Mouse (Mus musculus) bone marrow, adult 2 months (tissue): ENCODE results near the gene Sfn. TPM values are rescaled to one million over a fixed set of nuclear protein-coding genes. Genes with fewer than 3 reads are reported as not detected.

Source experiments
- H3K27ac ChIP-seq: fragments of 200-500 bp; 2 replicates; pipeline ENCODE4 v1.5.1; 2012; ENCODE audit warnings: low read depth, mild to moderate bottlenecking, control low read depth, inconsistent platforms, low read length; ENCODE audit not compliant: control insufficient read depth, poor library complexity, insufficient read depth
- H3K4me1 ChIP-seq: fragments of 200-500 bp; 2 replicates; pipeline ENCODE4 v1.6.1; 2011; ENCODE audit warnings: low read length; ENCODE audit not compliant: control insufficient read depth, insufficient read depth
- H3K4me3 ChIP-seq: fragments of 200-500 bp; replicated peaks from 2 replicates; pipeline ENCODE3; 2011; ENCODE audit warnings: mild to moderate bottlenecking, low read depth, low read length, control low read depth; ENCODE audit not compliant: control insufficient read depth
- CTCF ChIP-seq: fragments of 200-500 bp; IDR thresholded peaks from 2 replicates; pipeline ENCODE4 v1.5.1; 2011; ENCODE audit warnings: low read length, control low read depth; ENCODE audit not compliant: control insufficient read depth, insufficient read depth
- POLR2A ChIP-seq: fragments of 200-500 bp; IDR thresholded peaks from 2 replicates; pipeline ENCODE4 v1.6.1; 2011; ENCODE audit warnings: low read depth, mild to moderate bottlenecking, control low read depth, low read length, borderline replicate concordance; ENCODE audit not compliant: control insufficient read depth
- WGBS: fragments of 180-500 bp; shearing (Covaris S2); methylation state at CpG from one replicate; pipeline ENCODE4 v1.1.7; 2018; 5-methylcytosine and 5-hydroxymethylcytosine counted together
- polyA plus RNA-seq: library from polyadenylated mRNA; stranded (reverse); fragments of >200 nt; gene quantifications from 2 replicates; pipeline ENCODE4 v1.2.4, GENCODE M21; 2011; ENCODE audit warnings: low replicate concordance; ENCODE audit not compliant: missing spikeins, insufficient read depth, insufficient read length

Gene Sfn
- polyA plus RNA-seq, 1 experiment, result 19.0 TPM

GRCm38 (mm10) chr4:133559846-133560245 is 42.1 kb downstream of the Sfn start:
- WGBS, result 65% methylated on average over 4 of the region's 4 CpGs

GRCm38 (mm10) chr4:133557041-133557717 is 44.8 kb downstream of the Sfn start:
- Histone ChIP-seq H3K27ac (no peak overlapping the region), H3K4me1 (no peaks in the 10 kb centered on the region; the same call in 1 of the 2 replicates), H3K4me3 (no peak overlapping the region)
- 78% methylated on average over 10 of the region's 10 CpGs for WGBS
- TF ChIP-seq CTCF, result no peak
- no peak for TF ChIP-seq POLR2A

More at GRCm38 (mm10) chr4:133559846-133560245, 42.1 kb downstream of the Sfn start:
- H3K4me3 ChIP-seq, result no peak overlapping the region
- no peak overlapping the region for H3K27ac ChIP-seq
- TF ChIP-seq CTCF, result no peak
- no peak for TF ChIP-seq POLR2A
- H3K4me1 ChIP-seq, result no peaks in the 10 kb centered on the region; the same call in 1 of the 2 replicates

DNA sequence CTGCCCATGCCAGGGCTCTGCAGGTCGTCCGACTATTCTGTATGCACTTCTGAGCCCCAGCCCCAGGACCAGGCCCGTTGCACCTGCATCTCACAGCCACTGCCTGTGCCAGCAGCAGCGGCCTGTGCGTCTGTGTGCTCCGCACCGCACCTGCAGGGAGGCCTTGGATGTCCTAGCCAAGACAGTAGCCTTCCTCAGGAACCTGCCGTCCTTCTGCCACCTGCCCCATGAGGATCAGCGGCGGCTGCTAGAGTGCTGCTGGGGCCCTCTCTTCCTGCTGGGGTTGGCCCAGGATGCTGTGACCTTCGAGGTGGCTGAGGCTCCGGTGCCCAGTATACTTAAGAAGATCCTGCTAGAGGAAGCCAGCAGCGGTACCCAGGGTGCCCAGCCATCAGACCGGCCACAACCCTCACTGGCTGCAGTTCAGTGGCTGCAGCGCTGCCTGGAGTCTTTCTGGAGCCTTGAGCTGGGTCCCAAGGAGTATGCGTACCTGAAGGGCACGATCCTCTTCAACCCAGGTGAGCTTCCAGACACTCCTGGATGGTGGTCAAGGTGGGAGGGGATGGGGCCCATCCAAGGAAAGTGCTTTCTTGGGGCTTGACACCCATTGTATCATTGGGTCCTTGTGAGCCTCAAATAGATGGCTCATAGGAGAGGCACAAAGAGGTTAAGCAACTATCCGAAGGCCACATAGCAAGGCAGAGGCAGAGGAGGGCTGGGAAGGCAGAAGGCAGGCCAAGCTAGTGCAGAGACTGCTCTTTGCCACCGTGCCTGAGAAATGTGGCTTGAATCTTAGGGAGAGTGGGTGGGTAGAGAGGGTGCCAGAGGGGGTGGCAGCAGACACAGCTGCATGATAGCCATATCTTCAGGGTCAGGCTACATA is 48.3 kb downstream of the Sfn start:
- no peak overlapping the region for H3K27ac ChIP-seq
- WGBS, result 32% methylated on average over 19 of the region's 19 CpGs
- H3K4me3 ChIP-seq, result no peak overlapping the region
- no peaks in the 10 kb centered on the region for H3K4me1 ChIP-seq
- TF ChIP-seq CTCF (no peak), POLR2A (no peak)

GRCm38 (mm10) chr4:133552768-133553447 is 49.1 kb downstream of the Sfn start, which contains the start of gene Nr0b2:
Gene Nr0b2, plus strand, starts transcription at chr4:133553376.
- WGBS, result 47% methylated on average over 10 of the region's 10 CpGs
- Histone ChIP-seq H3K27ac (no peak within 1 kb of the TSS), H3K4me1 (no peaks in the 10 kb centered on the region), H3K4me3 (no peak within 1 kb of the TSS)
- TF ChIP-seq POLR2A (no peak), CTCF (no peak)

- TF ChIP-seq POLR2A (no peak), CTCF (no peak)
- no peak overlapping the region for H3K4me3 ChIP-seq
- no peaks in the 10 kb centered on the region for H3K4me1 ChIP-seq
- WGBS, result 71% methylated on average over 1 of the region's 1 CpGs
- no peak overlapping the region for H3K27ac ChIP-seq
Measured at GRCm38 (mm10) chr4:133552029-133552428, 49.9 kb downstream of the Sfn start.

Other genes with a start within 250 kb of the Sfn start
- 9.5 and 14.6 TPM in 2 replicates for gene Wdtc1, start 248.7 kb downstream of the Sfn start, polyA plus RNA-seq
- gene Slc9a1, start 232.5 kb downstream of the Sfn start, polyA plus RNA-seq, result 16.6 and 31.3 TPM in 2 replicates
- not detected in 2 replicates for gene Tent5b, start 122.0 kb downstream of the Sfn start, polyA plus RNA-seq
- 3.9 TPM in 1 of 2 replicates, not detected in the other for gene Trnp1, start 103.6 kb downstream of the Sfn start, polyA plus RNA-seq
- gene Kdf1, start 83.2 kb downstream of the Sfn start, polyA plus RNA-seq, result 1.2 TPM in 1 of 2 replicates, not detected in the other
- 84.4 and 84.5 TPM in 2 replicates for gene Nudc, start 56.2 kb downstream of the Sfn start, polyA plus RNA-seq
- gene Nr0b2, start 48.8 kb downstream of the Sfn start, polyA plus RNA-seq, result not detected in 2 replicates
- 3.8 and 12.2 TPM in 2 replicates for gene Gpatch3, start 27.4 kb downstream of the Sfn start, polyA plus RNA-seq
- 10.5 and 15.9 TPM in 2 replicates for gene Gpn2, start 17.8 kb downstream of the Sfn start, polyA plus RNA-seq
- 23.6 and 39.6 TPM in 2 replicates for gene Zdhhc18, start 48.0 kb upstream of the Sfn start, polyA plus RNA-seq
- 2.8 and 10.4 TPM in 2 replicates for gene Pigv, start 70.5 kb upstream of the Sfn start, polyA plus RNA-seq
- gene Arid1a, start 154.6 kb upstream of the Sfn start, polyA plus RNA-seq, result 38.2 and 76.0 TPM in 2 replicates